Mouse (Mus musculus) erythroblast, embryonic 14.5 days (primary cell): ENCODE measurements around the gene Tspyl3.

Experiments
- GATA1 ChIP-seq: IDR thresholded peaks from 2 replicates; pipeline ENCODE4 v1.6.1; 2012; ENCODE audit warnings: low read length, inconsistent platforms, mixed read lengths
- TAL1 ChIP-seq: IDR thresholded peaks from 3 replicates; pipeline ENCODE4 v1.6.1; 2012; ENCODE audit warnings: low read length, inconsistent platforms, mixed read lengths

- no peak for TF ChIP-seq TAL1
- no peak for TF ChIP-seq GATA1
Measured at GRCm38 (mm10) chr2:153259030-153259863, 34.0 kb upstream of the Tspyl3 start.
